Mouse (Mus musculus) cerebellum, adult 11-12 months (tissue): Measurements from ENCODE around the gene Wdr19.
A peak's percentile ranks its signal among the peaks of the same experiment; 100 is the strongest.
"Not testable (repeated sequence)": the region's sequence is repeated elsewhere in the genome, so short reads cannot be mapped to it uniquely, and the experiment has no call there.

Experiments used
- DNase-seq: peaks from one replicate; pipeline ENCODE4 v3.0.0; 2022

Wdr19 gene

DNA sequence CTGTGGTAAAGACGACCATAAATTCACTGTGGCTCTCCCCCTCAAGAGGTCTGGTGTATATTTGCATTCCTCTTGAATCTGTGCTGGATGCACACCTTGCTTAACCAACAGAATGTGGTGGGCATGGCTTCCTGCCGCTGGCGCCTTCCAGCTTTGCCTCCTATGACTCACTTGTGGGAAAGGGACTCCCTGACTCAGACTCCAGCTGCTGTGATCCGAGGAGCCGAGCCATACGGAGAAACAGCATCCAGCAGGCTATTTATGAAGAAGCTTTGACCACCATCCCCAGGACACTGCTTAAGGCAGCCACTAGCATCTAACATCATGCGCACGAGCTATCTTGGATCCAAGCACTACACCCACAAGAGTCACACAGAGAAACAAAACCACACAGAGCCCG, 5.1 kb upstream of the Wdr19 start:
- no peak for DNase-seq

DNA sequence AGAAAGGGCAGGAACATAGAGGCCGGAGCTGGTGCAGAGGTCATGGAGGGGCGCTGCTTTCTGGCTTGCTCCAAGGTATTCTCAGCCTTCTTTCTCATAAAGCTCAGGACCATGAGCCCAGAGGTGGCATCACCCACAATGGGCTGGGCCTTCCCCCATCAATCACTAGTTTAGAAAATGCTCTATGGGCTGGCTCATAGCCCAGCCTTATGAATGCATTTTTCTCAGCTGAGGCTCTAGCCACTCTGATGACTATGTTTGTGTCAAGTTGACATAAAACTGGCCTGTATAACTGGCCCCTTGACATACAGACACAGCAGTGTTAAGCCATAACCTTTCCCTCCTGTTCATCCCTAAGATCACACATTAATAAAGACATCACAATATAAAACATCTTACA, 5.2 kb downstream of the Wdr19 start:
- DNase-seq: no peak

DNA sequence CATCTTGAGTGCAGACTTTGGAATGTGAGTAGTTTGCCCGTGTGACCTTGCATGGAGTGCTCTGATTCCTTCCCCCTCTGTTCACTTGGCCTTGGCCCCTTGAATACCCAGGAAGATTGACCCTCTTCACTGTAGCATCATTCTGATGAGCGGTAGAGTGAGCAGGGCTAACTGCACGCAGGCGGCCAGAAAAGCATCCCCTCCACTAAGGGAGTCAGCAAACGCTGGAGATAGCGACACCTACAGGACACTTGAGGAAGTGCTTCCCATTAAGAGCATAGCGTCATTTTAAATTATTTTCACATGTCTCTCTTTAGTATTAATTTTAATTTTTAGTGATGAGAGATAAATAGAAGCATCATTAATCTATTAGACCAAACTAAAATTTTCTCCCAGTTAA, 13.8 kb downstream of the Wdr19 start:
- DNase-seq: no peak

DNA sequence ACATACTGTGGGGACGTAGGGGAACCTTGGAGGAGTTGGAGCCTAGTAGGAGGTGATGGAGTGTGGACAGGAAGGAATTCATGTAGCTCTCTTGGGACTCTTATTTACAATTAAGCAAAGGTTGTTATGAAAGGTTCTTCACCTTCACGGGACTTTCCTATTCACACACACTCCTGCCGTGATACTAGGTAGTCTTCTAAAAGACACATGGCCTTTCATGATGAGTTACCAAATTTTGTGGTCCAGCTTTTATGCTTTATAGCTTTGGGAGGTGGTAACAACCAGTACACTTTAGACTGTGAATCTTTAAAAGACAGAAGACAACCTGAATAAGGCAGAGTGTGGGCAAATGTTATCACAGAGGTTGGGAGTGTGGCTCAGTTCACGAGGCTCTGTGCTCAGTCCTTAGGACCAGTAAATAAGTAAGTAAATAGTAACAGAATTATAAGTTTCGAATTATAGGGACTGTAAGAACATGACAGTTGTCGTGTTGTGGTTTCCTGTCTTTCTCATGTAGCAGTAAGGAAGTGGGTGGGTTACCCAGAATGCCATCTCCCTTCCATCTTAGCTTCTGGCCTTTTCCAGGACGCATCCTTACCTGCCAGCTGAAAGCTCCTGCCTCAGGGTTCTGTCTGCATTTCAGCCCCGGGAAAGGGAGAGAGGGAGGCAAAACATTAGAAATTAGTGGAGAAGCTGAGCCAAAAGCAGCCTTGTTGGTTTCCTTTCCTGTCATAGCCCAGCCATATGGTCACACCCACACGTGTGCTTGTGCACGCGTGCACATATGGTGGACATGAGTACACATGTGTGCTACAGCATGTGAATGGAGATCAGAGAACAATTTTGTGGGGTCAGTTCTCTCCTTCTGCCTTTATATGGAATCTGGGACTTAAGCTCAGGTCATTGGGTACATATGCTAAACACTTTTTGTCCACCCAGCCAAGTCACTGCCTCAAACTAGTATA, 18.1 kb downstream of the Wdr19 start:
- DNase-seq: no peak

DNA sequence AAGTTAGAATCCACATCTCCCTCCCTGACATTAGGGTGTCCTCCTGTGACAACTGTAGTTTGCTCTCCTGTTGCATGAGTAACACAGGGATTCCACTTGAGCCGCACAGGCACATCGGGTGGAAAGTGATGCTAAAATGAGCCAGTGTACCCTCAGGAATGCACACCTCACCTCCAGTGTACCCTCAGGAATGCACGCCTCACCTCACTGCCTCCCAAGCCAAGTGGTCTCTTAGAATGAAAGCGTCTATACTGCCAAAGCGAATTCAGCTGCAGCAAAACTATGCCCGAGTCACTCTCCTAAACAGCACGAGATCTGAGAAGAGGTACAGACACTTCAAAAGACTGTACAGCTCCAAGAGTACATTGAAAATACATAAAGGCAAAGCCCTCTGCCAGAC, 21.5 kb downstream of the Wdr19 start:
- DNase-seq: no peak

DNA sequence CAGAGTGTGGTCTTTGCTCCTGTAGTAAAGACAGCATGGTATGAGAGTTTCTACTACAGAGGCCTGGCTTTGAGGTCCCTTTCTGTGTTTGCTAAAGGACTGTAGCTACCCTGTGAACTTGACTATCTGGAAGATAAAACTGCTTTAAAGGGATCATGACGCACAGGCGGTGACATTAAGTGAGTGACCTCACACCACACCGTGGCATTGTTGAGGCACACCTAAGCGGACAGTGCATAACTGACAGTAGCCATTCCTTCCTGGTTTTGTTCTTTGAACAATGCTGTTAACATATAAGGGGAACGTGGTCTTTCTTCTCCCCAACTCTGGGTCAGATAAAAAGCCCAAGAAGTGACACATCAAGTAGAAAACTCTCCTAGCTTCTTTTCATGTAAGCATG, 24.6 kb downstream of the Wdr19 start:
- no peak for DNase-seq

DNA sequence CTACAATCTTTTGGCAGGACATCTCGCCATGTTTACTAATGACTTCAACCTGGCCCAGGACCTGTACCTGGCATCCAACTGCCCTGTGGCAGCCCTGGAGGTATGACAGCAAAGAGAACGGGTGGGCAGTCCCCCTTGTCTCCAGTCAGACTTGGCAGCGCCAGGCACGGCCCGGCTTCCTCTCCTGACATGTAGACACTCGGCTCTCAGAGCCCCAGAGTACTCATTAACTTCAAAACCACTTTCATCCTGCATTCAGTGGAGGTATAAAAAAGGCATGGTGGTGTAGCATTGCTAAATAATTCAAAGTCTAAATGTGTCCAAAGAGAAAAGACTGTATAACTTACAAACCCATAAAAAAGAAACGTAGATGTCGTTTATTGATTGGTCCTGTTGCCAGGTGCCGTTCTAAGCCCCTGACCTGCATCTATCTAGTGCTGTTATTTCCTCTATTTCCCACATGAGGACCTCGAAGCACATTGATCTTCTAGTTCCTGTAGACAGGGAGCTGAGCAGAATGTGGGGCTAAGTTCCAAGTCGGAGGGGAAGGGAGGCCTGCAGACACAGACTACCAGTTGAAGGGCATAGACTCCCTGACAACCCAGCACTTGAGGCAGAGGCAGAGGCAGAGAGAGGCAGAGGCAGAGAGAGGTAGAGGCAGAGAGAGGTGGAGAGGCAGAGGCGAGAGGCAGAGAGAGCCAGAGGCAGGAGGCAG, 31.9 kb downstream of the Wdr19 start:
- DNase-seq: peak; percentile 19

DNA sequence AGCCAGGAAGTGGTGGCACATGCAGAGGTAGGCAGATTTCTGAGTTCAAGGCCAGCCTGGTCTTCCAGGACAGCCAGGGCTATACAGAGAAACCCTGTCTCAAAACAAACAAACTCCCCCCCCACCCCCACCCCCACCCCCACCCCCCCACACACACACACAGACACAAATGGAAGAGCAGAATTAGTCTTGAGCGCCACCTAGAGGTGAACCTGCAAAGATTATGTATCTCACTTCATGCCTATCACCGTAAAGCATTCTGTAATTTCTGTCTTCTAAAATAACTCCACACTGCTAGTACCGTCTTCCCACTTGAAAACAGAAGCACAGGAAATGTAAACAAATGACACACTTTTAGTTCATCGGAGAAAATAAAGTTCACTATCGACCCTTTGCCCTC, 43.2 kb downstream of the Wdr19 start:
- no peak for DNase-seq

DNA sequence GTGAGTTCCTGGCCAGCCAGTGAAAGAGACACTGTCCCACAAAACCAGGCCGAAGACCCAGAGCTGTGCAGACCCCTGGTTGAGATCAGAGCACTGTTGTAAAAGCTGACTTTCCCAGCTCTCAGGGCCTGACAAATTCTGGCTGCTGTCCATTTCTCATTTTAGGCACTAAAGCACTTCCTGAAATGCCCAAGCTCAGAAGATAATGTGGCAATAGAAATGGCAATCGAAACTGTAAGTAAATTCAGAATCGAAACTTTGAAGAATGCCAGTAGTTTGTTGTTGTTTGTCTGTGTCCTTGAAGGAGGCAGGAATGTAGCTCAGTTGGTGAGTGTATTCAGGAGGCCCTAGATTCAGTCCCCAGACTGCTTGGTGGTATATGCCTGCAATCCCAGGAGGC, 47.8 kb downstream of the Wdr19 start:
- DNase-seq: no peak

DNA sequence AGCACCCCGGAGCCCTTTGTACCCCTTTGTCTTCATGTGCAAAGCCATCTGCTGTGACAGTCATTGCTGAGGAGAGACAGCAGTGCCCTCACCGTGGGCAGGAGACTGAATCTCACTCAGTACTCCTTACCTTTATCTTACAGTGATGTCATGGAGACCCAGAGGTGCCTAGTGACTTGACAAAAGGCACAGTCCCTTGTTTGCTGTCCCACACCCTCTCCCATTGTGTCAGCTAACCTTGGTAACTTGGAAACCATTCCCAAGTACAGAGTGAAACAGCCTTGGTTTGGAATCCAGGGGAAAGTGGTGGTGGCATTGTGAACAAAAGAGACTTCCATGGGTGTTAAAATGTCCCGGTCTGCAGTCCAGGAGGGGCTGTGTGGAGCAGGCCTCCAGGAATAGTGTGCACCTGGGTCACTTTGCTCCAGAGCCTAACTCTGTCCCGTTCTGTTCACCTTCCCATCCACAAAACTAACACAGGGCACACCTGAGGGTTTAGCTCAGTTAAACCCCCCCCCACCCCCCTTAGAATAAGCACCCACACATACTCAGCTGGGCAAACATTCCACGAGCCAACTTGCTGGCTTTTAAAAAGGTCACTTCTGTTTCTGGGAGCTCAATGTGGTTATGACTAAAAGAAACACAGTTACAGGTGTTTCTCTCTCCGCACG, 50.8 kb downstream of the Wdr19 start:
- DNase-seq: no peak

DNA sequence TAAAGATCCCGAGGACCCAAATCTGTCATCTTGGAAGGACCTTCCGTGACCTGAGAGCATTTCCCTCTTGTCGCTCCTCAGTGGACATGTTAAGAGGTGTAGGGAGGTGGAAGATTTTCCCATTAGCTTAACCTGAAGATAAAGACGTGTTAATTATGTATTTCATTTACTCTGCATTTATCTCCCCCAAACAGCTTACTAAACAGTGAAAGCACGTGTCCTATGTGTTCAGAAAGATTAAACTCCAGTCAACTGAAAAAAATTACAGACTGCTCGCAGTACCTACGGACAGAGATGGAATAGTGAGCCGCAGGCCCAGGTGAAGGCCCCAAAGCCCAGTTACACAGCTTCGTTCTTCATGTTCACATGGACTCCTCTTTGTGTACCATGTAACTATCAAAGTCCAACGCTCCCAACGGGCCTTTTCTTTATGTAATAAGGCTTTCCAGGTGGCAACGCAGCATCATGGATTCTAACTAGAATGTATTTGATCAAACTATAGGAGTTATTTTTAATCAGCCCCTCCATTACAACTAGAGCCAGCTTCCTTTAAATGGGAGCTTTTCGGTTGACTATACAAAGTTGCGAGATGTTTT, 58.5 kb downstream of the Wdr19 start:
- DNase-seq: no peak

DNA sequence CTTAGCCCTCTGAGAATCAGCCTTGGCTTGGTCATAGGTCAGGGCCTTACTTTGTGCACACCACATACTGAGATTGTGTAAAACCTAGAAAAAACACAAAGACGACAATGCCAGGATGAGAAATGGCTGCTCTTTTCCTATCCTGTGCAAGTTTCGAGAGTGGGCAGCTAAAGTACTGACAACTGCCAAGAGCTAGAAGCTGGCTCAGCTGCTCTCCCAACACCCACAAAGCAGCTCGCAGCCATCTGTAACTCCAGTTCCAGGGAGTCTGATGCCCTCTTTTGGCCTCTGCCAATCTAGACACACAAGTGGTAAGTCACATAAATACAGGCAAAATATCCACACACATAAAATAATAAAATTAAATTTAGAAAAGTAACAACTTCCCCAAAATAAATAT, 74.5 kb downstream of the Wdr19 start:
- no peak for DNase-seq

DNA sequence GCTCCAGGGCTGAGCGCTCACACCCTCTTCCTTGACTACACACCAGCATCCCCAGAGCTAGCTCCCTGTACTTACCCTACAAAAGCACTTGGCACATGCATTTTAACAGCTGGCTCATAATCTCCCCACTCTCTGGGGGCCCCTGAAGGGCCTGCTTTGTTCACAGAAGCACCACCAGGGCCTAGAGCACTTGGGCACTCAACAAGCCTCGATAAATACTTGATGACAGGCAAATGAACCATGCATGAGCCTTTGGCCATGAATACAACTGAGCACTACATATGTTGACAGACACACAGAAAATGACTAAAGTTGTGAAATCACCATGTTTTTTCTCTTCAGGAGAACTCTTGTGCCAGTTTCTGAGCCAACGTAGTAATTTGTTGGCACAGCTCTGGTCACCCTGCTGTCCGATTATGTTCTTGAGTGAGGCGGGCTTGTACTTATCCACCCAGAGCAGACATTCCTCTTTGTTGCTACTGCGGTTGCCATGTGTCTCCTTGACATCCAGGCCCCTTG, 79.7 kb downstream of the Wdr19 start:
- DNase-seq: no peak

DNA sequence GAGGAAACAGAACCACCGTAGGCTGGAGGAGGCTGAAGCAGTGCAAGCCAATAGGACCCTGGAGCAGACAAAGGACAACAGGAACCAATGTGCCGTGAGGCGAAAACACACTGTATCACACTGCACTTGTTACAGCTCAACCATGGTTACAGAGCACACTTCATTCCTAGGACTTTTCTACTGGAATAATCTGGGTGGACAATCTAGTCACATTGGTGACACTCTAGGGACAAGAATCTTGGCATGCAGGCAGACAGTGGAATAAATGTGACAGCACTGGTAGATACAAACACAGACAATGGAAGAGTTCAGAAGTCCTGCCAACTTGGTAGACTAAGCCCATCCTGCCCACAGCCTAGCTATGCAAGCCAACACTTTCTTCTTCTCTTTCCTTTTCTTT, 81.7 kb downstream of the Wdr19 start:
- DNase-seq: no peak

DNA sequence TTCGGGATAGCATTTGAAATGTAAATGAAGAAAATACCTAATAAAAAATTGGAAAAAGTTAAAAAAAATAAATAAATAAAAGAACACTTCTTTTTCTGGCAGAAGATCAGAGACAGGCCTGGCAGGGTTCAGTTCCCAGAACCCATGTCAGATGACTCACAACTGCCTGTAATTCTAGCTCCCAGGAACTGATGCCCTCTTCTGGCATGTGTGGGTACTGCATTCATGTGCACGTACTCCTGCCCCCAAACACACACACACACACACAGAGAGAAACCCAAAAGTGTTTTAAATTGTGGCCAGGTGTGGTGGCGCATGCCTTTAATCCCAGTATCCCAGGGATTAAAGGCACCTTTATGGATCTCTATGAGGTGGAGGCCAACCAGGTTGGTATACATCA, 84.7 kb downstream of the Wdr19 start:
- no peak for DNase-seq

DNA sequence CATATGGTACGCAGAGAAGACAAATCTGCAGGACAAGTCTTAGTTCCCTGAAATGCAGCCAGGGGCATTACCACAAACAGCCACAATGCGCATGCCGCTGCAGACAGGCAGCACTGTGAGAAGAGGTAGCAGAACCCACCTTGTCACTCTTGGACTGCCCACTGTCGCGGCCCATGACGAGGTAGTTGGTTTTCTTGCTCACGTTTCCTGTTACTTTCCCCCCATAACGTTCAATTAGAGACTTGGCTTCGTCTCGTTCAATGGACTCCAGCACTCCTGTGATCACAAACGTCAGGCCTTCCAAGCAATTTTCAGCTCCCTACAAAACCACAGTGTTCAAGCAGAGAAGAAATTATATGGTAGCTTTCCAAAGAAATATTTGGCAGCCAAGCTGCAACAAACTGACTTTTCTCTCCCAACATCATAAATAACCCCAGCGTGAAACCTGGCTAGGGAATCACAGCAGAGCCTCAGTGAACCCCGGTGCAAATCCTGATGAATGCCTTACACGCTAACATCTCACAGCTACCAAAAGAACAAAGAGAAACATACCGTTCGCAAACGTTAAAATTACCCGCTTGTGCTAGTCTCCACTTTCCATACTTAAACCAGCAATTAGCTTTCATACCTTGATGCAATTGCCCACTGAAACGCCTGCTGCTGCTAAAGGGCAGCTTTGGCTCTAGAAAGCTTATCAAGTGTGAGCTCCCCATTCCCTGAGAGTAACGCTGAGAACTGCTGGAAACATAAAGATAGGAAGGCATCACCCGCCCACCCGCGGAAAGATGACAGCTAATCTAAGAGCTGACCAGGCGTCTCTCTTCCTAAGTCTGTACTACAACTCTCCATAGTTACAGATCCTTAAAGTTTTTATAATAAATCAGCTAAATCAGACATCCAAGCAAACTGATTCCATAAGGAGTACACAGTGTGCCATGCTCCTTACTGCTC, 88.5 kb downstream of the Wdr19 start:
- peak; percentile 69 for DNase-seq

DNA sequence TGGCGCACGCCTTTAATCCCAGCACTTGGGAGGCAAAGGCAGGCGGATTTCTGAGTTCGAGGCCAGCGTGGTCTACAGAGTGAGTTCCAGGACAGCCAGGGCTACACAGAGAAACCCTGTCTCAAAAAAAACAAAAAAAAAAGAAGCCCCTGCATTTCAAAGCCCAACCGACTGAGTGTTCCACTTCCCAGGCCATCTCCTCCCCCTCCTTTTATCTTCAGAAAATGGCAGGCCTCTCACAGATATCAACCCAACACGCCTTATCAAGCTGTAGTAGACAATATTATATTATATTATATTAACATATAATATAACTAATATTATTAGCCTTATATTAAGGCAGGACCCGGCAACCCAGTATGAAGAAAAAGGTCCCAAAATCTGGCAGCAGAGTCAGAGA, 89.5 kb downstream of the Wdr19 start:
- not testable (repeated sequence) for DNase-seq

DNA sequence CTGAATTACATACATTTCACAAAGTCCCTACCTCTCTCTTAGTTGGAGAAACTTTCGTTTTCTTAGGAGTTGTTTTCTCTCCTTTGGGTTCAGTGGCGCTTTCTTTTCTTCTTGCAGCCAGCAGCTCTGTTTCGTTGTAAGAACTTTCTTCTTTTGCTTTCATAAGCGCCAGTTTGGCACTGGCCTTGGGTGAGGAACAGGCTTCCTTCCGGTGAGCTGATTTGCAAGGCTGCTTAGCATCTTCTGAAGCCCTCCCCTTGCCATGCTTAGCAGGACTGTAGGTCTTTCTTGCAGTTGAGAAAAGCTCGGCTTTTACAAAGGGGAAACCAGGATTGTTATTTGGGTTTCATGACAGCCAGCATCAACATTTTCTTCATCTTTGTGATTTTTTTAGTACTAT, 94.1 kb downstream of the Wdr19 start:
- DNase-seq: no peak

DNA sequence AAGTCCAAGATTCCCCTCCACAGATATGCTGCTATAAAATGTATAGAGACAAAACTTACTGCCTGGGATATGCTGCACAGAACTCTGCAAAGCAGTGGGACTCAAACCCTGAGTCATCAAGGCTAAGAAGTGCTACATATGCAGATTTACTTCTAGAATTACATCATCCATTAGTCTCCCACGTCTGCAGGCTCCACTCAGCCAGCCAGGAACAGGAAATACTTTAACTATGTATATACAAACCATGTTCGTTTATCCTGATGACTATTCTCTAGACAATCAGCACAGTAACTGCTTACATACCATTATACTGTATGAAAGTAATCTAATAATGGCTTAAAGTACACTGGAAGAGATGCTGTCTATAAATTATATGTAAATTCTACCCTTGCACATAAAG, 94.8 kb downstream of the Wdr19 start:
- no peak for DNase-seq

DNA sequence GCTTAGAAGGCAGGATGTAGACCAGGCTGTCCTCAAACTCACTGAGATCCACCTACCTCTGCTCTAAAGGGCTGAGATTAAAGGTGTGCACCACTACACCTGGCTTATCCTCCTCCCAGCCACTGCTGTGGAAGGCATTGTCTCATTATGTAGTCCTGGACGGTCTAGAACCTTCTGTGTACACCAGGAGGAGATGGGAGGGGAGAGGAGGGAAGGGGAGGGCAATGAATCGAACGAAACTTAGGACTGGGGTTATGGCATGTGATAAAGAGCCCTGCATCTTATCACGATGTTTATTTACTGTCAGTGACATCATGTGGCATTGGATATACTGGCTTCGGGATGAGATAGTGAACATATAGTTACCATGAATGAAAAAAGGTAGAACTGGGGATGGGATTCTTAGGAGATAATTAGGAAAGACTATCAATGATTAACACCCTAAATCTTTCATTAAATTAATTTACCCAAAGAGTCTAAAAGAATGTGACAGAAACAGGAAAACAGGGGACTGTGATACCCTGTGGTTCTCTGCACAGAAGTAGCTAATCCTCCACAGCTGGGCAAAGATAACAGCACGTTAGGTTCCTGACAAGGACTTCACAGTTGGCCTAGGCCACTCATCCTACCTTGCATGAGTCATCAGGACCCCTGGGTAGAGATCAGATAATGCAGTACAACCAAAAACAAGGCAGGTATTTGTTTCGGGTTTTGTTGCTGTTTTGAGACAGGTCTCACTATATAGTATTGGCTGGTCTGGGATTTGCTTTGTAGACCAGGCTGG, 98.9 kb downstream of the Wdr19 start:
- no peak for DNase-seq

DNA sequence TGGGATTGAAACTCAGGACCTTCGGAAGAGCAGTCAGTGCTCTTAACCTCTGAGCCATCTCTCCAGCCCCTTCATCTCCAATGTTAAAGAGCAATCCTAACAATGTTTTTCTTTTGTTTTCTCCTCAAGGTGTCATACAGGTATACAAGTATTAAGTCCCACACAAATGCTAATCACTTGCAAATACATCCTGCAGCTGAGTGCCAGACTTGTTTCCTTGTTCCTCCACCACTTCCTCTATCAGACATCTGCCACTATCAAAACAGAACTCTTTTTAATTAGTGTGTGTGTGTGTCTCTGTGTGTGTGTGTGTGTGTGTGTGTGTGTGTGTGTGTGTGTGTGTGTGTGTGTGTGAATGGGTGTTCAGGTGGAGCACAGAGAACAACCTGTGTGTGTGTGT, 100.1 kb downstream of the Wdr19 start:
- not testable (repeated sequence) for DNase-seq
